Mouse (Mus musculus) C2C12 (cell line): ENCODE measurements around the gene Sdk2.

Experiments used
- CTCF ChIP-seq: IDR thresholded peaks from one replicate; pipeline ENCODE4 v1.5.1; 2011; ENCODE audit not compliant: control insufficient read depth, insufficient read depth, insufficient read length
- MAX ChIP-seq: IDR thresholded peaks from one replicate; pipeline ENCODE4 v1.6.1; 2011; ENCODE audit warnings: mild to moderate bottlenecking, control low read depth
- MYOD1 ChIP-seq: IDR thresholded peaks from one replicate; pipeline ENCODE4 v1.6.1; 2011; ENCODE audit warnings: low read depth; ENCODE audit not compliant: control insufficient read depth, insufficient read length
- MYOG ChIP-seq: IDR thresholded peaks from one replicate; pipeline ENCODE4 v1.6.1; 2011; ENCODE audit not compliant: control insufficient read depth, insufficient read length; ENCODE audit errors: extremely low read depth
- USF1 ChIP-seq: IDR thresholded peaks from one replicate; pipeline ENCODE4 v1.6.1; 2011; ENCODE audit warnings: low read depth, mild to moderate bottlenecking, control low read depth, moderate library complexity

GRCm38 (mm10) chr11:113754845-113755244 is 312.0 kb downstream of the Sdk2 start:
- TF ChIP-seq CTCF (no peak), MYOG (no peak), MYOD1 (no peak), MAX (no peak), USF1 (no peak)
